ENCODE assay signal across 8 mouse cellular contexts in the genomic region with DNA sequence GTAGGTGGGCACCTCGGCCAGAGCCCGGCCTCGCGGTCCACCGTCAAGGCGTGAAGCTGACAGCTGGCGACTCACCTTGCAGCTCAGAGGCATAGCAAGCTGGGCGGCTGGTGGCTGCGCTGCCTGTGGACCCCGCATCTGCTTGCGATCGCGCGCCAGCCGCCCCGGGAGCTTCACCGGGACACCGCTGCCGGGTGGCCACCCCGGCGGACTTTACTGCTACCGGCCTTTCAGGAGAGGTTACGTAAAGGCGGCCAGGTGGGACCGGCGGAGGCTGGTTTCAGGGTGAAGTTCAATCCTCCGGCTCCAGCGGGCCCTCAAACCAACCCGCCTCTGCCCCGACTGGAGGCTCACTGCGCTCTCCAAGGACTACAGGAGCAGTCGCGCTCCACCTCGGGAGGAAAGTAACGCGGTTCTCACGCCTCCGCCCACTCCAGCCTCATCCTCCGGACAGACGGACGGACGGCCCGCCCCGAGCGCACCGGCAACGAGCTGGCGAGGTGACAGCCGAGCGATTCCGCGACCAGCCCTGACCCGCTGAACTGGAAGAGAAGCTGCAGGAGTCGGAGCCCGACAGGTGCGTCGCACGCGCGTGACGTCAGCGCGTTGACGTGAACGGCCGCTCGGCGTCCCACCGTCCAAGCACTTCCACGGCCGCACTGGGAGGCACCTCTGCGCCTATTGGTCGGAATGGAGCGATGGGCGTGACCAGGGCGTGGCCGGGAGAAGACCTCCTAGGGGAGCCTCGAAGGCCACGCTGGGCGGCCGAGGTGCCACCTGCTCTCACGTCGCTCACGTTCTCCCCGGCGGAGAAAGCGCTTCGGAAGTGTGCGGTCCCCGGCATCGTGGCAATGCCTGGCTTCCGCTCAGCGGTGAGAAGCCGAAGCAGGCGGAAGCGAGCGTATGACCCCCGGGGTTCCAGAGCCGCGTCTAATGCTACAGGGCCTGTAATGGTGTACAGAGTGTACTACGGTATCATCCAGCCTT. TPM values are rescaled to one million over a fixed set of nuclear protein-coding genes. Genes with fewer than 3 reads are reported as not detected.
DNase-seq lines count a peak whose midpoint lies in the region; ATAC-seq and TF ChIP-seq lines count a peak whose summit lies in the region.

A gene (minus strand): TSS at position 600 of the 987 bp plus-strand sequence.

- H3K9me3 ChIP-seq in megakaryocyte, embryonic 14.5 days, result no peaks in the 10 kb centered on the region

- no peaks in the 10 kb centered on the region for H3K36me3 ChIP-seq in megakaryocyte, embryonic 14.5 days (replicated peaks; ENCODE audit: low read length)

- H3K27me3 ChIP-seq in megakaryocyte, embryonic 14.5 days (replicated peaks), result no peaks in the 10 kb centered on the region

- H3K4me1 ChIP-seq in cortical plate, adult 2 months (ENCODE audit: control insufficient read depth, insufficient read depth, low read length), result no peaks in the 10 kb centered on the region; the same call in 1 of the 2 replicates
- H3K4me1 ChIP-seq in megakaryocyte, embryonic 14.5 days, result peaks cover 27% of the 10 kb centered on the region

- TF ChIP-seq CTCF in cortical plate, adult 2 months (IDR thresholded peaks at IDR 0.05; ENCODE audit: extremely low read depth, insufficient read depth, low read length), result no peak

- peak; percentile 93 for ATAC-seq in activated CD4-positive, CD25-positive, alpha-beta regulatory T cell, adult 4 months

- H3K4me3 ChIP-seq in cortical plate, adult 2 months (ENCODE audit: insufficient read depth, low read length), result peak within 1 kb of the TSS; percentile 78
- peak within 1 kb of the TSS; percentile 99 for H3K4me3 ChIP-seq in megakaryocyte, embryonic 14.5 days (replicated peaks)

- DNase-seq in gastrocnemius, adult 8-10 months (ENCODE audit: low spot score in 2 of 2), result peak; percentile 93 to 95
- peak; percentile 83 for DNase-seq in hindlimb bud, embryonic 11.5 days (ENCODE audit: extremely low spot score, low read depth, low spot score)
- peak; percentile 94 to 98 for DNase-seq in left cerebral cortex, adult 8-10 months (ENCODE audit: low spot score in 2 of 2)
- DNase-seq in right cerebral cortex, postnatal 10 days (ENCODE audit: low spot score in 2 of 2), result peak; percentile 99
- peak; percentile 94 for DNase-seq in urinary bladder, postnatal 25 days (ENCODE audit: low spot score)

- peak; percentile 93 for TF ChIP-seq POLR2A in cortical plate, adult 2 months (IDR thresholded peaks at IDR 0.05; ENCODE audit: extremely low read depth, insufficient read depth, low read length)

- no peak within 1 kb of the TSS for H3K27ac ChIP-seq in cortical plate, adult 2 months (ENCODE audit: insufficient read depth, low read length)

RNA-seq across cellular contexts. Expression of the gene that starts here (rescaled TPM):
- 10 to 100 TPM; 19.1 to 22.9 TPM for polyA plus RNA-seq in activated CD4-positive, CD25-positive, alpha-beta regulatory T cell, adult 4 months (2017; shearing (Covaris generic))
- polyA plus RNA-seq in cortical plate, adult 2 months (2012; rRNA removed), result 69.5 and 71.5 TPM in 2 replicates
- 10 to 100 TPM; 34.5 to 37.8 (median 35.6) TPM for total RNA-seq in gastrocnemius, adult 8-10 months (2022)
- total RNA-seq in left cerebral cortex, adult 8-10 months (2022), result 100 to 1,000 TPM; 121 to 138 (median 128) TPM
- polyA plus RNA-seq in megakaryocyte, embryonic 14.5 days (2012; ENCODE audit: insufficient read depth, low replicate concordance), result 3.7 and 4.8 TPM in 2 replicates
